Mouse (Mus musculus): ENCODE results near the gene Ezh1. TPM values are rescaled to one million over a fixed set of nuclear protein-coding genes. Genes with fewer than 3 reads are reported as not detected.

Ezh1 gene
- 115 TPM for polyA plus RNA-seq (2017; shearing (Covaris generic))

GRCm38 (mm10) chr11:101226065-101226701, at the start of gene Ezh1:
Ezh1 (minus strand) TSS chr11:101226463.

GRCm38 (mm10) chr11:101259948-101260825, 33.9 kb upstream of the Ezh1 start, which contains the start of gene Wnk4:
Wnk4 (plus strand) TSS chr11:101260567.

GRCm38 (mm10) chr11:101253613-101254389, 27.5 kb upstream of the Ezh1 start, which contains the start of gene Vps25:
Vps25 (plus strand) TSS chr11:101253707.

GRCm38 (mm10) chr11:101245855-101246701, 19.8 kb upstream of the Ezh1 start, which contains the start of gene Ramp2:
Ramp2 (plus strand) TSS chr11:101246028.

GRCm38 (mm10) chr11:101174851-101175628, 51.2 kb downstream of the Ezh1 start, which contains the start of gene Ccr10:
Ccr10 (minus strand) TSS chr11:101175443.

GRCm38 (mm10) chr11:101170811-101171610, 55.3 kb downstream of the Ezh1 start, which contains the start of gene Plekhh3:
Plekhh3 (minus strand) TSS chr11:101171351.

GRCm38 (mm10) chr11:101170354-101170810, 55.9 kb downstream of the Ezh1 start, which contains the start of gene Cntnap1:
Cntnap1 (plus strand) TSS chr11:101170523.

GRCm38 (mm10) chr11:101155728-101156371, 70.4 kb downstream of the Ezh1 start, which contains the start of gene Tubg2:
Tubg2 (plus strand) TSS chr11:101155907.

Other genes starting within 250 kb of the Ezh1 start
- 9.1 TPM for gene Atp6v0a1, start 217.0 kb downstream of the Ezh1 start, polyA plus RNA-seq (2017; shearing (Covaris generic))
- 9.0 TPM for gene Naglu, start 156.5 kb downstream of the Ezh1 start, polyA plus RNA-seq (2017; shearing (Covaris generic))
- 0.51 TPM for gene Hsd17b1, start 148.1 kb downstream of the Ezh1 start, polyA plus RNA-seq (2017; shearing (Covaris generic))
- gene Coasy, start 143.9 kb downstream of the Ezh1 start, polyA plus RNA-seq (2017; shearing (Covaris generic)): 39.8 TPM
- 114 TPM for gene Mlx, start 139.2 kb downstream of the Ezh1 start, polyA plus RNA-seq (2017; shearing (Covaris generic))
- gene Psmc3ip, start 131.0 kb downstream of the Ezh1 start, polyA plus RNA-seq (2017; shearing (Covaris generic)): 7.8 TPM
- 66.3 TPM for gene Retreg3, start 106.6 kb downstream of the Ezh1 start, polyA plus RNA-seq (2017; shearing (Covaris generic))
- 49.2 TPM for gene Tubg1, start 106.5 kb downstream of the Ezh1 start, polyA plus RNA-seq (2017; shearing (Covaris generic))
- gene Tubg2, start 70.6 kb downstream of the Ezh1 start, polyA plus RNA-seq (2017; shearing (Covaris generic)): 4.6 TPM
- 0.16 TPM for gene Cntnap1, start 55.9 kb downstream of the Ezh1 start, polyA plus RNA-seq (2017; shearing (Covaris generic))
- not detected for gene Plekhh3, start 55.1 kb downstream of the Ezh1 start, polyA plus RNA-seq (2017; shearing (Covaris generic))
- gene Ccr10, start 51.0 kb downstream of the Ezh1 start, polyA plus RNA-seq (2017; shearing (Covaris generic)): 3.3 TPM
- gene Ramp2, start 19.6 kb upstream of the Ezh1 start, polyA plus RNA-seq (2017; shearing (Covaris generic)): not detected
- 152 TPM for gene Vps25, start 27.2 kb upstream of the Ezh1 start, polyA plus RNA-seq (2017; shearing (Covaris generic))
- gene Wnk4, start 34.1 kb upstream of the Ezh1 start, polyA plus RNA-seq (2017; shearing (Covaris generic)): 6.4 TPM
- 0.34 TPM for gene Cntd1, start 52.5 kb upstream of the Ezh1 start, polyA plus RNA-seq (2017; shearing (Covaris generic))
- 125 TPM for gene Coa3, start 52.7 kb upstream of the Ezh1 start, polyA plus RNA-seq (2017; shearing (Covaris generic))
- 231 TPM for gene Becn1, start 75.8 kb upstream of the Ezh1 start, polyA plus RNA-seq (2017; shearing (Covaris generic))
- gene Psme3, start 89.8 kb upstream of the Ezh1 start, polyA plus RNA-seq (2017; shearing (Covaris generic)): 169 TPM
- 3.2 TPM for gene Aoc2, start 98.6 kb upstream of the Ezh1 start, polyA plus RNA-seq (2017; shearing (Covaris generic))
- gene Aoc3, start 104.1 kb upstream of the Ezh1 start, polyA plus RNA-seq (2017; shearing (Covaris generic)): not detected
- not detected for gene G6pc, start 141.1 kb upstream of the Ezh1 start, polyA plus RNA-seq (2017; shearing (Covaris generic))
- 48.9 TPM for gene Aarsd1, start 191.2 kb upstream of the Ezh1 start, polyA plus RNA-seq (2017; shearing (Covaris generic))
- 0.45 TPM for gene Gm27029, start 198.3 kb upstream of the Ezh1 start, polyA plus RNA-seq (2017; shearing (Covaris generic))
- 13.4 TPM for gene Rundc1, start 198.6 kb upstream of the Ezh1 start, polyA plus RNA-seq (2017; shearing (Covaris generic))
- gene Ptges3l, start 198.9 kb upstream of the Ezh1 start, polyA plus RNA-seq (2017; shearing (Covaris generic)): 1.7 TPM
- 299 TPM for gene Rpl27, start 215.8 kb upstream of the Ezh1 start, polyA plus RNA-seq (2017; shearing (Covaris generic))
- 186 TPM for gene Ifi35, start 221.9 kb upstream of the Ezh1 start, polyA plus RNA-seq (2017; shearing (Covaris generic))
- not detected for gene Rnd2, start 238.5 kb upstream of the Ezh1 start, polyA plus RNA-seq (2017; shearing (Covaris generic))
- gene Vat1, start 239.8 kb upstream of the Ezh1 start, polyA plus RNA-seq (2017; shearing (Covaris generic)): 0.34 TPM

Measured in inflammation-experienced regulatory T-cells, adult 16 weeks (primary cell).